Mouse (Mus musculus): ENCODE data around the gene Fbxl17. TPM values are rescaled to one million over a fixed set of nuclear protein-coding genes. Genes with fewer than 3 reads are reported as not detected.
A peak's percentile ranks its signal among the peaks of the same experiment; 100 is the strongest.

The Fbxl17 gene
- polyA plus RNA-seq (2012; fragmentation: generic; extraction: Trizol): 9.3 TPM

DNA sequence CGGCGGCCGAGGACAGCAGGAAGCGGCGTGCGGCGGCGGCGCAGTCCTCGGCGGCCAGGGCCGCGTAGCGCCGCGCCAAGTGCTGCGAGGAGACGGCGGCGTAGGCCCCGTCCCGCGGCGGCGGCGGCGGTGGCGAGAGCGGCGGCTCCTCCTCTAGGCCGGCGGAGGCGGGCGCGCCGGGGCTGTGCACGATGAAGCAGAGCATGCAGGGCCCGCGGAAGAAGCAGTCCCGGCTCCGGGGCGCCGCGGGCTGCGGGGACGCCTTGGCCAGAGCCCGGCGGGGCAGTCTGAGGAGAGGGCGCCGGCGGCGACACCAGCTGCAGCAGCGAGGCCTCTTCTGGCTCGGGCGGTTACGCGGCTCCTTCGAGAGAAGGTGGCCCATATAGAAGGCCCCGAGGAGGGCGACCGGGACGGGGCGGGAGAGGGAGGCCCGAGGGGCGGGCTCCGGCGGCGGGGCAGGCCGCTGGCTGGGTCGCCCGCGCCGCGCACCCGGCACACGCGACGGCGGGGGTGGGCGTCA, at the start of gene Fbxl17:
Fbxl17 (minus strand) TSS at position 382 of the 520 bp plus-strand sequence.
- Histone ChIP-seq H3K36me3 (ENCODE audit: control insufficient read depth, insufficient read depth) (no peaks in the 10 kb centered on the region), H3K4me2 (ENCODE audit: low read depth) (peak within 1 kb of the TSS; percentile 72), H3ac (ENCODE audit: control insufficient read depth, insufficient read length) (peak within 1 kb of the TSS; percentile 84), H3K79me2 (ENCODE audit: control insufficient read depth, insufficient read depth) (peaks cover 31% of the 10 kb centered on the region), H3K27me3 (ENCODE audit: control insufficient read depth, insufficient read depth, insufficient read length) (no peaks in the 10 kb centered on the region), H3K4me3 (peak within 1 kb of the TSS; percentile 31)
- TF ChIP-seq TCF3 (IDR thresholded peaks at IDR 0.05; ENCODE audit: insufficient read length, low read depth): no peak
- TF ChIP-seq POLR2A (IDR thresholded peaks at IDR 0.05; ENCODE audit: insufficient read length, low read depth): peak; percentile 52

DNA sequence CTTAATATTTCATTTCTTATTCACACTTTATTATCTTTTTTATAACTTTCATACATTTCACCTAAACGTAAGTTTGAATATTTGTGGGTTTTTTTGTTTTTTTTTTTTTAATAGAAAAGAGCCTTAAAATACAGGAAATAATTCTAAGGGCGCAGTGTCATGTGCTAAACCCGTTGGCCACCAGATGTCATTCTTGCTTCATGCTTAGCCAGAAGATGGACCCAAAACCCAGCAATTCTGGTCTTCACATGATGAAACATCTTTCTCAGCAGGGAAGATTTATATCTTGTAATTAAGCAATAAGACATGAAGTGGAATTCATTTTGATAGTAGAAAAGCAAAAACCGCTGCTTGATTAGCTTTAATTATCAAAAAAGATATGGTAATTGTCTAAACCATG, 47.6 kb upstream of the Fbxl17 start:
- no peaks in the 10 kb centered on the region for H3K79me2 ChIP-seq (ENCODE audit: control insufficient read depth, insufficient read depth)
- no peak overlapping the region for H3K4me3 ChIP-seq
- no peaks in the 10 kb centered on the region for H3K36me3 ChIP-seq (ENCODE audit: control insufficient read depth, insufficient read depth)
- TF ChIP-seq SRF (IDR thresholded peaks at IDR 0.05; ENCODE audit: control insufficient read depth, insufficient read length, low read depth) (no peak), REST (IDR thresholded peaks at IDR 0.05; ENCODE audit: insufficient read depth, insufficient read length) (no peak), MYOG (IDR thresholded peaks at IDR 0.05; ENCODE audit: control insufficient read depth in 1 of 3, insufficient read depth in 1 of 3, insufficient read length in 2 of 3, low read depth in 2 of 3) (no peak), USF1 (IDR thresholded peaks at IDR 0.05; ENCODE audit: low read depth) (no peak), POLR2A (IDR thresholded peaks at IDR 0.05; ENCODE audit: insufficient read length, low read depth) (no peak), TCF3 (IDR thresholded peaks at IDR 0.05; ENCODE audit: insufficient read length, low read depth) (no peak), E2F4 (IDR thresholded peaks at IDR 0.05; ENCODE audit: insufficient read depth) (no peak), CEBPB (IDR thresholded peaks at IDR 0.05; ENCODE audit: insufficient read depth, poor library complexity, severe bottlenecking) (no peak), MYOD1 (IDR thresholded peaks at IDR 0.05; ENCODE audit: control insufficient read depth in 1 of 3, insufficient read length in 2 of 3, low read depth in 2 of 3) (no peak)
- no peak overlapping the region for H3ac ChIP-seq (ENCODE audit: control insufficient read depth, insufficient read length)
- no peaks in the 10 kb centered on the region for H3K27me3 ChIP-seq (ENCODE audit: control insufficient read depth, insufficient read depth, insufficient read length)
- no peak overlapping the region for H3K4me2 ChIP-seq (ENCODE audit: low read depth)

DNA sequence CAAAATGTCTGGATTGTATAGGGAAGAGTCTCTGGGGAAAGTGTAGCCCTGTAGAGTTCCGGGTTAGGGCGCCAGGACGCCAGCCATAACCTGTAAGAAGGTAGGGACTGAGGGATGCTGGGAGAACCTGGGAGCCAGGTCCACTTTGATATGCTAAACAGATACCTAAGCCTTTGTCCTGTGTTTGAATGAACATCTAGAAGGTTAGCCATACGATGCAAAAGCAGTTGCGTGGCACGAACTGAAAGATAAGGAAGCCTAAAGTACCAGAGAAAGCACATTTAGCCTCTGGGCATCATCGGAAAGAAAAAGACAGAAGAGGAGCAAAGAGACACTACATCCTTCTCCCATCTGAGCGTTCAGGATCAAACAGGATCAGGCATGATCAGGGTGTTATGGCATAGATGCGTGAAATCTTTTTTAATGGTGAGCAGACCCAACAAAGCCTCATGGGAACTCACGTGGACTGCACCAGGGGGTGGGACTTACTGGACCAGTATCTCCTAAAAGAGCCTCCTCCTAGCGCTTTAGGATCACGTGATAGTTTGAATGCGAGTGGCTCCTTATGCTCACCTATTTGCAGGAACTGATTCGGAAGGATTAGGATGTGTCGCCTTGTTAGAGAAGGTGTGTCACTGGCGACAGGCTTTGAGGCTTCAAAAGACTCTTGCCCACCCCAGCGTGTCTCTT, 34.9 kb upstream of the Fbxl17 start:
- Histone ChIP-seq H3K79me2 (ENCODE audit: control insufficient read depth, insufficient read depth) (no peaks in the 10 kb centered on the region), H3K36me3 (ENCODE audit: control insufficient read depth, insufficient read depth) (no peaks in the 10 kb centered on the region), H3K4me2 (ENCODE audit: low read depth) (no peak overlapping the region), H3K4me3 (no peak overlapping the region), H3ac (ENCODE audit: control insufficient read depth, insufficient read length) (no peak overlapping the region), H3K27me3 (ENCODE audit: control insufficient read depth, insufficient read depth, insufficient read length) (no peaks in the 10 kb centered on the region)
- no peak for TF ChIP-seq POLR2AphosphoS2 (IDR thresholded peaks at IDR 0.05; ENCODE audit: insufficient read length, low read depth)
- no peak for TF ChIP-seq MAX (IDR thresholded peaks at IDR 0.05; ENCODE audit: low read depth)
- TF ChIP-seq MYOD1 (IDR thresholded peaks at IDR 0.05; ENCODE audit: control insufficient read depth in 1 of 3, insufficient read length in 2 of 3, low read depth in 2 of 3): no peak
- no peak for TF ChIP-seq SRF (IDR thresholded peaks at IDR 0.05; ENCODE audit: control insufficient read depth, insufficient read length, low read depth)
- no peak for TF ChIP-seq POLR2A (IDR thresholded peaks at IDR 0.05; ENCODE audit: insufficient read length, low read depth)
- no peak for TF ChIP-seq REST (IDR thresholded peaks at IDR 0.05; ENCODE audit: insufficient read depth, insufficient read length)
- no peak for TF ChIP-seq E2F4 (IDR thresholded peaks at IDR 0.05; ENCODE audit: insufficient read depth)
- TF ChIP-seq TCF12 (IDR thresholded peaks at IDR 0.05; ENCODE audit: insufficient read depth, poor library complexity, severe bottlenecking): no peak

DNA sequence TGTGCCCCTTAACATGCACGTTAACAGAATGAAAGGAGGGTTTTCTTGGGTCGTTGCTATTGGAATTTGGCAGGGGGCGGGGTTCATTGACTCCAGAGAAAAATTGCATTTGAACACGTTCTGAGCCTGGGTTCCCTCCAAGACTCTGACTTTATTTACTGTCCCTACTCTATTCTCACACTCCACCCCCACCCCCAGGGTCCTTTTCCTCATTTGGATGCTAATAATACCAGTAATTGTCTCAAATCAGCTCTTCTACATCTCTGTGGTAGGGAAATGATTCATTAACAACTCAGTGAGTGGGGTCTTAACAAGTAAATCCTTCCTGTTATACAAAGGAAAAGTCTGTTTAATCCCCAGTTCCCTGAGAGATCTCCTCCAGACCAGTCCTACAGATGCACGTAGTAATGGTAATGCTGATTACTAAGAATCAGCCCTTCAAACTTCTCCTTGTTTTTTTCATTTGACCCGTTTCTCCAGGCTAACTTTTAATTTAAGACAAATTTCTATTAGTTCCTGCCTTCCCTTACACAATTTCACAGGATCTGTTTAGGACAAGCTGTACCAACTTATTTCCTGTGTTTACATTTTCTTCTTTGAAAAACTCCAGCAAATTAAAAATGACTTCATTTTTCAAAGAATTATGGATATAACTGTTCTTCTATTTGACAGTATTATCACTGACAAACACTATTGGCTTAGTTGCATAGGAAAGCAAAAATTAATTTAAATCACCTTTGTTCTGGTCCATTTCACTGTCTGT, 33.4 kb upstream of the Fbxl17 start:
- no peaks in the 10 kb centered on the region for H3K27me3 ChIP-seq (ENCODE audit: control insufficient read depth, insufficient read depth, insufficient read length)
- H3K79me2 ChIP-seq (ENCODE audit: control insufficient read depth, insufficient read depth): no peaks in the 10 kb centered on the region
- H3K4me3 ChIP-seq: no peak overlapping the region
- H3K4me2 ChIP-seq (ENCODE audit: low read depth): no peak overlapping the region
- TF ChIP-seq USF1 (IDR thresholded peaks at IDR 0.05; ENCODE audit: low read depth) (no peak), SRF (IDR thresholded peaks at IDR 0.05; ENCODE audit: control insufficient read depth, insufficient read length, low read depth) (no peak), TCF3 (IDR thresholded peaks at IDR 0.05; ENCODE audit: insufficient read length, low read depth) (no peak), POLR2A (IDR thresholded peaks at IDR 0.05; ENCODE audit: insufficient read length, low read depth) (no peak), REST (IDR thresholded peaks at IDR 0.05; ENCODE audit: insufficient read depth, insufficient read length) (no peak), MYOD1 (IDR thresholded peaks at IDR 0.05; ENCODE audit: control insufficient read depth in 1 of 3, insufficient read length in 2 of 3, low read depth in 2 of 3) (no peak), E2F4 (IDR thresholded peaks at IDR 0.05; ENCODE audit: insufficient read depth) (no peak), CEBPB (IDR thresholded peaks at IDR 0.05; ENCODE audit: insufficient read depth, poor library complexity, severe bottlenecking) (no peak), POLR2AphosphoS2 (IDR thresholded peaks at IDR 0.05; ENCODE audit: insufficient read length, low read depth) (no peak), MYOG (IDR thresholded peaks at IDR 0.05; ENCODE audit: control insufficient read depth in 1 of 3, insufficient read depth in 1 of 3, insufficient read length in 2 of 3, low read depth in 2 of 3) (no peak), TCF12 (IDR thresholded peaks at IDR 0.05; ENCODE audit: insufficient read depth, poor library complexity, severe bottlenecking) (no peak), MAX (IDR thresholded peaks at IDR 0.05; ENCODE audit: low read depth) (no peak)
- no peak overlapping the region for H3ac ChIP-seq (ENCODE audit: control insufficient read depth, insufficient read length)
- no peaks in the 10 kb centered on the region for H3K36me3 ChIP-seq (ENCODE audit: control insufficient read depth, insufficient read depth)

Data from myocyte (in vitro differentiated cells).